Mouse (Mus musculus) C2C12 (cell line): ENCODE results near the gene Spag7.

ENCODE experiments used
- CEBPB ChIP-seq: IDR thresholded peaks from one replicate; pipeline ENCODE4 v1.6.1; 2011; ENCODE audit warnings: low read depth, mild to moderate bottlenecking, control low read depth, moderate library complexity
- CTCF ChIP-seq: IDR thresholded peaks from one replicate; pipeline ENCODE4 v1.5.1; 2011; ENCODE audit not compliant: control insufficient read depth, insufficient read depth, insufficient read length
- FOSL1 ChIP-seq: IDR thresholded peaks from one replicate; pipeline ENCODE4 v1.8.0; 2011; ENCODE audit warnings: mild to moderate bottlenecking, low read length; ENCODE audit not compliant: poor library complexity, insufficient read depth, severe bottlenecking
- MAX ChIP-seq: IDR thresholded peaks from one replicate; pipeline ENCODE4 v1.6.1; 2011; ENCODE audit warnings: mild to moderate bottlenecking, control low read depth
- MYOD1 ChIP-seq: IDR thresholded peaks from one replicate; pipeline ENCODE4 v1.6.1; 2011; ENCODE audit warnings: low read depth; ENCODE audit not compliant: control insufficient read depth, insufficient read length
- MYOG ChIP-seq: IDR thresholded peaks from one replicate; pipeline ENCODE4 v1.6.1; 2011; ENCODE audit not compliant: control insufficient read depth, insufficient read length; ENCODE audit errors: extremely low read depth

GRCm38 (mm10) chr11:70686901-70687566 is 17.8 kb upstream of the Spag7 start:
- no peak for TF ChIP-seq CTCF
- no peak for TF ChIP-seq FOSL1
- TF ChIP-seq MAX: no peak
- TF ChIP-seq CEBPB: no peak
- TF ChIP-seq MYOG: no peak
- TF ChIP-seq MYOD1: no peak
